11 mouse cellular contexts compared by ENCODE assay signal in the genomic region with DNA sequence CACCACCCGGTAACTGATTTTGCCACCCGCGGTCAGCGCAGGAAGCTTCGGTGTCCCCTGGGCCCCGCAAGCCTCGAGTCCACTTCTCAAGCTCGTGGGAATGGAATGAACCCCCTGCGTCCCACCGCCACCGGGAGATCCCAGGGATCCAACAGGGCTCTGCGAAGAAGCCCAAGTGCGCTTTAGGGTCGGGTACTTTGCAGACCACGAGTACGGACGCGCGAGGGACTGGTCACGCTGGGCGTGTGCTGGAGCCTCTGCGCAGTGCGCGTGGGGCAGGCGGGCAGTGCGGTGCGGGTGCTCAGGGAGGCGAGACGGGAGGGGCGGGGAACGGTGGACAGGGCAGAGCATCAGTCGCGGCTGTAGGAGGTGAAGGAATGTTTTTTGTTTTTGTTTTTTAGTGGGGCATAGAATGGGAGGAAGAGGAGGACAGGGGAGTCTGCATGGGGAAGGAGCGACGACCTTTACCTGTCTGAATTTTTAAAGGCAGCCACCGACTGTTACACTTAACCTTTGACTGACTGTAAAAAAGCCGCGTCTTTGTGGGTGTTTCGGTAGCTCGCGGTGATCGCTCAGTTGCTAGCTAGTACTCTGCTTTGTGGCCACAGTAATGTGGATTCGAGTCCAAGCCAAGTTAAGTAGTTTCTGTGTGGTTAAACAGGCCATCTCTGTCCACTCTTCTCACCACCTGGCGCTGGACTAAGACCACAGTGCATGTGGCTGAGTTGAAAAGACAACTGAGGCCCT. TPM values are rescaled to one million over a fixed set of nuclear protein-coding genes. Genes with fewer than 3 reads are reported as not detected.
DNase-seq lines count a peak whose midpoint lies in the region; ATAC-seq lines count a peak whose summit lies in the region.
"Had no signal": no experiment of that assay in that cellular context is flagged by ENCODE, and none has a peak within 500 bp of the region (broad histone marks: within the 10 kb centered on the region; RNA-seq: fewer than 3 reads in every experiment).

No protein-coding gene starts in this region.

- no peak for DNase-seq in heart, adult 8-10 months (ENCODE audit: low spot score)
- DNase-seq in embryonic facial prominence, embryonic 11.5 days (ENCODE audit: low spot score): peak; percentile 39
- DNase-seq in neural tube, embryonic 10.5 days (ENCODE audit: extremely low spot score, low spot score): peak; percentile 51
- DNase-seq in frontal cortex, postnatal 25 days (ENCODE audit: low spot score in 2 of 2): no peak
- no peak for DNase-seq in gastrocnemius, adult 8-10 months (ENCODE audit: low spot score in 2 of 2)
- DNase-seq in yolk sac, embryonic 10.5 days (ENCODE audit: low spot score): no peak
- DNase-seq: thymus, postnatal 14 days had no signal

- peak overlapping the region; percentile 86 for H3K4me2 ChIP-seq in heart, embryonic 12.5 days
- H3K4me2 ChIP-seq in embryonic facial prominence, embryonic 11.5 days (ENCODE audit: low read depth, low read length): peak overlapping the region; percentile 81
- peak overlapping the region; percentile 85 for H3K4me2 ChIP-seq in intestine, embryonic 15.5 days (replicated peaks)

- peaks cover 65% of the 10 kb centered on the region for H3K27me3 ChIP-seq in heart, embryonic 12.5 days (replicated peaks)
- H3K27me3 ChIP-seq in embryonic facial prominence, embryonic 11.5 days (ENCODE audit: control insufficient read depth, insufficient read depth, low read length): peaks cover 24% of the 10 kb centered on the region
- peaks cover 31% of the 10 kb centered on the region for H3K27me3 ChIP-seq in intestine, embryonic 15.5 days (replicated peaks)

- peak overlapping the region; percentile 51 for H3K4me3 ChIP-seq in heart, embryonic 12.5 days
- peak overlapping the region; percentile 36 for H3K4me3 ChIP-seq in embryonic facial prominence, embryonic 11.5 days (ENCODE audit: low read depth, low read length)
- peak overlapping the region; percentile 33 for H3K4me3 ChIP-seq in intestine, embryonic 15.5 days (replicated peaks)

- peaks cover 9% of the 10 kb centered on the region for H3K4me1 ChIP-seq in heart, embryonic 12.5 days (replicated peaks)
- peaks cover 6% of the 10 kb centered on the region; the same call in 1 of the 2 replicates for H3K4me1 ChIP-seq in embryonic facial prominence, embryonic 11.5 days (ENCODE audit: control insufficient read depth, insufficient read depth, low read length)
- peaks cover 5% of the 10 kb centered on the region for H3K4me1 ChIP-seq in intestine, embryonic 15.5 days (replicated peaks)

- no peaks in the 10 kb centered on the region for H3K36me3 ChIP-seq in heart, embryonic 12.5 days
- no peaks in the 10 kb centered on the region for H3K36me3 ChIP-seq in embryonic facial prominence, embryonic 11.5 days (replicated peaks; ENCODE audit: control insufficient read depth, insufficient read depth, low read depth, low read length)
- H3K36me3 ChIP-seq in intestine, embryonic 15.5 days: no peaks in the 10 kb centered on the region
- H3K36me3 ChIP-seq: G1E had no signal

- peak overlapping the region; percentile 71 for H3K9ac ChIP-seq in heart, embryonic 12.5 days
- H3K9ac ChIP-seq in embryonic facial prominence, embryonic 11.5 days (replicated peaks; ENCODE audit: low read length): peak overlapping the region; percentile 39; the same call in 1 of the 2 replicates
- H3K9ac ChIP-seq in intestine, embryonic 15.5 days: peak overlapping the region; percentile 32

- H3K27ac ChIP-seq in heart, embryonic 12.5 days (ENCODE audit: poor library complexity, severe bottlenecking): no peak overlapping the region
- no peak overlapping the region for H3K27ac ChIP-seq in embryonic facial prominence, embryonic 11.5 days (replicated peaks; ENCODE audit: low read depth, low read length)
- no peak overlapping the region for H3K27ac ChIP-seq in intestine, embryonic 15.5 days

- WGBS in heart, embryonic 12.5 days: 2% methylated on average over 44 of the region's 44 CpGs
- under 1% methylated on average over 44 of the region's 44 CpGs for WGBS in embryonic facial prominence, embryonic 11.5 days
- 3% methylated on average over 44 of the region's 44 CpGs for WGBS in intestine, embryonic 15.5 days

- no peak for ATAC-seq in heart, embryonic 12.5 days (ENCODE audit: insufficient number of reproducible peaks, low FRiP score)
- ATAC-seq in embryonic facial prominence, embryonic 11.5 days (replicated peaks; ENCODE audit: insufficient number of reproducible peaks, low FRiP score, low TSS enrichment, low read depth): no peak
- ATAC-seq in intestine, embryonic 15.5 days: no peak

- no peaks in the 10 kb centered on the region for H3K9me3 ChIP-seq in heart, embryonic 12.5 days (replicated peaks)
- no peaks in the 10 kb centered on the region for H3K9me3 ChIP-seq in embryonic facial prominence, embryonic 11.5 days (replicated peaks; ENCODE audit: control insufficient read depth, low read length)
- no peaks in the 10 kb centered on the region for H3K9me3 ChIP-seq in intestine, embryonic 15.5 days
- H3K9me3 ChIP-seq: G1E had no signal

RNA-seq across cellular contexts. Expression of a gene that starts 23.0 kb away (rescaled TPM):
- 0.72 and 0.87 TPM in 2 replicates for polyA plus RNA-seq in heart, embryonic 12.5 days (2016; fragmentation: Nextera tagmentation; extraction: Ambion mirVana)
- not detected for total RNA-seq in heart, adult 8-10 months (2022)
- not detected in 2 replicates for polyA plus RNA-seq in embryonic facial prominence, embryonic 11.5 days (2014; fragmentation: Nextera tagmentation; extraction: Ambion mirVana)
- 0.14 and 0.20 TPM in 2 replicates for polyA plus RNA-seq in intestine, embryonic 15.5 days (2015; fragmentation: Nextera tagmentation; extraction: Ambion mirVana)
- not detected for total RNA-seq in gastrocnemius, adult 8-10 months (2022)
- polyA plus RNA-seq: G1E; gonadal fat pad, adult 2 months had no signal

RNA-seq across cellular contexts. Expression of a gene that starts 49.9 kb away (rescaled TPM):
- 7.9 and 9.2 TPM in 2 replicates for polyA plus RNA-seq in heart, embryonic 12.5 days (2016; fragmentation: Nextera tagmentation; extraction: Ambion mirVana)
- 100 to 1,000 TPM; 271 to 333 (median 312) TPM for total RNA-seq in heart, adult 8-10 months (2022)
- polyA plus RNA-seq in embryonic facial prominence, embryonic 11.5 days (2014; fragmentation: Nextera tagmentation; extraction: Ambion mirVana): 1.2 and 1.5 TPM in 2 replicates
- polyA plus RNA-seq in intestine, embryonic 15.5 days (2015; fragmentation: Nextera tagmentation; extraction: Ambion mirVana): 0.29 and 0.37 TPM in 2 replicates
- total RNA-seq in gastrocnemius, adult 8-10 months (2022): 100 to 1,000 TPM; 562 to 917 (median 709) TPM
- total RNA-seq: G1E had no signal
- polyA plus RNA-seq: G1E had no signal

Comparison
In these comparisons a context has a peak if more than half of its experiments do, and no peak if none do; other contexts are left out.
1. DNase-seq: peak in embryonic facial prominence, embryonic 11.5 days (single experiment) and neural tube, embryonic 10.5 days (single experiment); none in heart, adult 8-10 months (single experiment), frontal cortex, postnatal 25 days (0 of 2), gastrocnemius, adult 8-10 months (0 of 2) and yolk sac, embryonic 10.5 days (single experiment).
2. Peak in every context shown above with its lines, with median percentiles within 50 percentile points of each other: H3K4me2 ChIP-seq, H3K4me3 ChIP-seq and H3K9ac ChIP-seq.